Mouse (Mus musculus): ENCODE results near the gene Dscam. TPM values are rescaled to one million over a fixed set of nuclear protein-coding genes. Genes with fewer than 3 reads are reported as not detected.

Gene Dscam
- polyA plus RNA-seq, 1 experiment from 2014 or later: 0.13 TPM

DNA sequence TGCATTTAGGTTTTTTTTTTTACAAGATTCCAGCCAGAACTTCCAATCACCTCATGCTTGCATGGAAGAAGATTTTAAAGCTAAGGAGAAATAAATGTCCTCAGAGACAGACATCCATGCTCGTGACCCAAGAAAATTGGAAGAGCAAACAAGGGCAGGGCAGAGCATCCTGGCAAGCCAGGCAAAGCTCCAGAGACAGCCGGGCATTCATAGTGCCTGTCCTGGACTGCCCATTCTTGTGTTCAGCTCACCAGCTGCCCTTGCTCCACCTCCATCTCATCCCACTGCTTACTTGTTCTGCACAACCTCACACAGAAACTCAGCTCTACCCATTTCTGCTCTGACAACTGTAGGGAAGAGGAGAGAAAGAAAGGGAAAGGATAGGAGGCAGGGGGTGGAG lies 534.6 kb downstream of the Dscam start:
- H3K9ac ChIP-seq: no peak overlapping the region
- no peaks in the 10 kb centered on the region for H3K36me3 ChIP-seq
- H3K9me3 ChIP-seq: no peaks in the 10 kb centered on the region
- ATAC-seq (ENCODE audit: low FRiP score, low read depth): no peak
- H3K4me1 ChIP-seq: peaks cover 4% of the 10 kb centered on the region; the same call in 1 of the 2 replicates
- H3K27ac ChIP-seq: no peak overlapping the region
- no peak overlapping the region for H3K4me3 ChIP-seq
- no peaks in the 10 kb centered on the region for H3K27me3 ChIP-seq
- no peak overlapping the region for H3K4me2 ChIP-seq (replicated peaks)
- WGBS: 74% methylated on average over 2 of the region's 2 CpGs

DNA sequence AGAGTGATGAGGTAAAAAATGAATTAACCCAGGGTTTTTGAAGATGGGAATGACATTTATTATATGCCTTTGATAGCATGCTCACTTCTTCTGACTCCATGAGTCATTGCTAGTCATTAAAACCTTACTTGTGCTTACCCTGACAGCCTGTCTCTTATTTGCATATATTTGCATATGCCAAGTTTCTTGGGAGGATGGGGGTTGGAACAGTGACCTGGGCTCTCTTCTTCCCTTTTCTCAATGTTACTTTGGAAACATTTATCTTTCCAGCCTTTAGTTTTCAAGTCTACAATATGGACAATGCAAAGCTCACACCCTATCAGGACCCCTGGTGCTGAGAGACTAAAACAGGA lies 535.8 kb downstream of the Dscam start:
- ATAC-seq (ENCODE audit: low FRiP score, low read depth): no peak
- H3K4me3 ChIP-seq: no peak overlapping the region
- no peaks in the 10 kb centered on the region for H3K36me3 ChIP-seq
- H3K4me1 ChIP-seq: peaks cover 14% of the 10 kb centered on the region
- H3K27me3 ChIP-seq: no peaks in the 10 kb centered on the region
- no peak overlapping the region for H3K27ac ChIP-seq
- no peaks in the 10 kb centered on the region for H3K9me3 ChIP-seq
- no peak overlapping the region for H3K4me2 ChIP-seq (replicated peaks)
- H3K9ac ChIP-seq: no peak overlapping the region

DNA sequence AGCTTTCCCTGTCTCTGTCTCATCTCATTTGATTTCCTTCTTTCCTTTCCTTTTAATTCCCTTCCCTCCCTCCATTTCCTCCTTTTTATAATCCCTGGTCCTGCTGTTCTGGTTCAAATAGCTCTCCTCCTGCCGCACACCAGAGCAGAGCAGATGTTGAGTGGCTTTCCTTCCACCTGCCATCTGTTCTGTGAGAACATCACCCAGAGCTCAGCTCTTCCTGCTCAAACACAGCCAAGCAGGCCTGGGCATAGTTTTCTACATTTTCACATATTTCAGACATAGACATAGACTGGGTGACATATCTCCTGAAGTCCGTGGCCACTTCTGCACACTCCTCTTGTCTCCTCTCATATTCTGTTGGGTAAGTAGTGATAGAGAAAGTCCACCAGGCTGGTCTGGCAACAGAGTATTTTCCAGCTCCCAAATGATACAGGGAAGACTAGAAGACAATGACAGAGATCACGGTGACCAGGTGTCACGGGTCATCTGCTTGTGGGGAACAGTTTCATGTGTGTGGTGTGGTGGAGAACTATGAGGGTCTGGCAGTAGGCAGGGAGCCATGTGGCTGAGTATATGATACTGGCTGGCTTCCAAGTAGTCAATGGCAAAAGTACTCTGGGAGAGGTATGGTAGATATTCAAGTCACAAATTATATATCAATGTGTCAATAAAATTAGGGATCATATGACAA lies 536.3 kb downstream of the Dscam start:
- no peaks in the 10 kb centered on the region for H3K36me3 ChIP-seq
- WGBS: 67% methylated on average over 4 of the region's 4 CpGs
- peaks cover 16% of the 10 kb centered on the region for H3K4me1 ChIP-seq
- no peaks in the 10 kb centered on the region for H3K9me3 ChIP-seq
- H3K27me3 ChIP-seq: no peaks in the 10 kb centered on the region
- H3K4me2 ChIP-seq (replicated peaks): no peak overlapping the region
- no peak overlapping the region for H3K9ac ChIP-seq
- H3K4me3 ChIP-seq: no peak overlapping the region
- H3K27ac ChIP-seq: no peak overlapping the region
- ATAC-seq (ENCODE audit: low FRiP score, low read depth): no peak

DNA sequence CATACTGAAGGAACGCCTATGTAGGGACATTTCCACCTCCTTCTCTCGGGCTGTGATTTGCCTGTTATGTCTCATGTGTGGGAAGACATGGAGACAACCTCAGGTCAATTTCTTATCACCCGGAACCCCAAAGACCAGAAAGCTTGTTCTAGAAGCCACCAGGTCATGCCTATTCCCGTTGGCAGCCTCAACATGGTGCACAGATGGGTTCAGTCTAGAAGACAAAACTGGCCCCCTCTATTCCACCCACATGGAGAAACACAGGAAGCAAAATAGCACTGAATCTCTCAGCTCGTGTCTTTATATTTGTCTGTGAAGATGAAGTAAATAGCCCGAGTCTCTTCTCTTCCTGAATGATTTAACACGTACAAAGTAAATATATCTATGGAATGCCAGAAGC lies 540.3 kb downstream of the Dscam start:
- 58% methylated on average over 7 of the region's 7 CpGs for WGBS
- Histone ChIP-seq H3K9ac (no peak overlapping the region), H3K9me3 (no peaks in the 10 kb centered on the region), H3K4me2 (replicated peaks) (no peak overlapping the region), H3K27ac (no peak overlapping the region), H3K4me3 (no peak overlapping the region), H3K4me1 (peaks cover 16% of the 10 kb centered on the region), H3K36me3 (no peaks in the 10 kb centered on the region), H3K27me3 (no peaks in the 10 kb centered on the region)
- ATAC-seq (ENCODE audit: low FRiP score, low read depth): no peak

DNA sequence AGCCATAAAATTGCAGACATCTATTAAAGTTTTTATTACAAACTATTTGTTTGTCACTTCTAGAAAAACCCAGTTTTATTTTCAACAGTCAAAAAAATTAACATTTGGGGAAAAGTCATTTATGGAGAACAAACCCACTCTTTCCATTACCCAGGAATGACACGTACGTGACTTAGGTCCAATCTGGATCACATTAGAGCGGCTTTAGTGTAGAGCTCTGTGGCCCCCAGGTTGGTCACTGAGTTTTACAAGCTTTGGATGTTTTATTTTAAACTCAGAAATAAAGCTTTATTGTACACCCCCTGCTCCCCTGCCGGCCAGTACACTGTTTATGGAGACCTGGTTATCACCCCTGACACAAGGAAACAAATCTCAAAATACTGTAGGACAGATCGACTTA lies 540.9 kb downstream of the Dscam start:
- no peaks in the 10 kb centered on the region for H3K36me3 ChIP-seq
- no peak overlapping the region for H3K27ac ChIP-seq
- no peak overlapping the region for H3K9ac ChIP-seq
- no peaks in the 10 kb centered on the region for H3K9me3 ChIP-seq
- no peaks in the 10 kb centered on the region for H3K27me3 ChIP-seq
- no peak; the same call in 1 of the 2 replicates for ATAC-seq (ENCODE audit: low FRiP score, low read depth)
- no peak overlapping the region for H3K4me3 ChIP-seq
- H3K4me2 ChIP-seq (replicated peaks): no peak overlapping the region
- H3K4me1 ChIP-seq: peaks cover 16% of the 10 kb centered on the region
- 27% methylated on average over 5 of the region's 5 CpGs for WGBS

DNA sequence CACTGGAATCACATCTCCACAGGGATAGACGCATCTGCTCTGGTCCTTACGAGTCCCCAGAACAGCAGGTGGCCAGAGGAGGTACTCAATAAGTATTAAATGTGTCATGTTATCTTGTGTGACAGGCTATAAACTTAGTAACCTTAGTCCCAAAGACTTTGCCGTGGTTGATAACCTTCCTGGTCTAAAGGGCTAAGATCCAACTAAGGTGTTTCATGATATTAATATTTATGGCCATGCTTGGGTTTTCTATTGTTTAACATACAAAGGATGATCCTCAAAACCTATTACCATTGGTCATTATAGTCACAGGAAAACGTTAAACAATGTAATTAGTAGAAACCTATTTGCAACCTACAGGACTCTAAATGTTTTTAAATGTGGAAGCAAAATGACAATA lies 545.1 kb downstream of the Dscam start:
- Histone ChIP-seq H3K36me3 (no peaks in the 10 kb centered on the region), H3K4me2 (replicated peaks) (no peak overlapping the region), H3K9me3 (no peaks in the 10 kb centered on the region), H3K4me1 (peaks cover 8% of the 10 kb centered on the region; the same call in 1 of the 2 replicates), H3K9ac (no peak overlapping the region), H3K27ac (no peak overlapping the region), H3K4me3 (no peak overlapping the region), H3K27me3 (no peaks in the 10 kb centered on the region)
- no peak for ATAC-seq (ENCODE audit: low FRiP score, low read depth)
- 53% methylated on average over 4 of the region's 4 CpGs for WGBS

DNA sequence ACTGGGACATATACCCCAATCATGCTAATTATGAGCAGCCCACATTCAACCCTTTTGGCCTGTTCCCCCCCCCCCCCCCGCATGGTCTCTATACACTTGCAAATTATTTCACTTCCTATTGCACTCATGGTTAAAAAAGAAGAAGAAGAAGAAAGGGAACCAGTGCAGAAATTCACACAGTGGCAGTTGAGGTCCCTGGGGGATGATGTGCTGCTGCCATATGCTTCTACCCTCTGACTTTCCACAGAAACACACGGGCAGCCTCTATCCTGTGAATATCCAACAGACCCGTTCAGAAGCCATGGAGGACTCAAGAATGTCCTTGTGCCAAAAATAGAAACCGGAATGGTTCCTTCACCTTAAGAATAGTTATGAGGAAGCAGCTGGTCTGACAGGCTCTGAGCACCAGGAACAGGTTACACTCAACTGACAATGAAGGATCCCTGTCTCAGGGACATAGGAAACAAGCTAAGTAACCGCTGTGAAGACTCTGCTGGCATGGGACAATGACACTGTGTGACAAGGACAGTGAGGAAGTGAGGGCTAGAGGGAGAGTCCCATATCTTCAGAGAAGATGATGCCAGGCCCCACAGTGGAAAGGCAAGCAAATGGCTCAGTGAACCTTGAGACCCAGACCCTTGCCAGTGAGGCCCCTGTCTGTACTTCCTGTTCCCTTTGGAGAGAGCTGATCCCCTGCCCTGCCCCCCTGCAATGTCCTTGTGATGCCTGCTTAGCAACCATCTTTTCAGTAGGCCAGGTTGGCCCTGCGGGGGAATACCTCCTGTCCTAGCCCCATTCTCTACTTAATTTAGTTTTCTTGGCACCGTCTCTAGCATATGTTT lies 545.8 kb downstream of the Dscam start:
- WGBS: 74% methylated on average over 7 of the region's 7 CpGs
- H3K9me3 ChIP-seq: no peaks in the 10 kb centered on the region
- H3K9ac ChIP-seq: no peak overlapping the region
- H3K27ac ChIP-seq: no peak overlapping the region
- no peaks in the 10 kb centered on the region for H3K36me3 ChIP-seq
- H3K4me1 ChIP-seq: peaks cover 3% of the 10 kb centered on the region; the same call in 1 of the 2 replicates
- no peaks in the 10 kb centered on the region for H3K27me3 ChIP-seq
- no peak overlapping the region for H3K4me3 ChIP-seq
- no peak for ATAC-seq (ENCODE audit: low FRiP score, low read depth)
- no peak overlapping the region for H3K4me2 ChIP-seq (replicated peaks)

DNA sequence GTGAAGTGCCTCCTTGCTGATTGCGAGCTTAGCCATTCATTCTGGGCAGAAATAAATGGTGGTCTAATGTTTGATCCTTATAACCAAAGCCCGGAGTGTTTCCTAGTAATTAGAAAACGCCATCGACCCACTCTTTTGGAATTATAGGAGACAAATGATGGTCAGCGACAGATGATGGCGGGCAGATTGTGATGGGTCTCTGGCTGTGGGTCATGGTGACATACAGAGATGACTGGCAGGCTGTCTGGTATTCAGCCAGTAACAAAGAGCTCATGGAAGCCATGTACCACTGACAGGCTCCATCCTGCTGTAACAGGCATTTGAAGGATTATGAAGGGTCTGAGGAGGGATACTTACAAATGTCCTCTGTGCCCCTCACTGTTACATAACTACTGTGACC lies 549.7 kb downstream of the Dscam start:
- WGBS: 90% methylated on average over 6 of the region's 6 CpGs
- Histone ChIP-seq H3K36me3 (no peaks in the 10 kb centered on the region), H3K4me2 (replicated peaks) (no peak overlapping the region), H3K9ac (no peak overlapping the region), H3K27me3 (no peaks in the 10 kb centered on the region), H3K9me3 (no peaks in the 10 kb centered on the region), H3K27ac (no peak overlapping the region), H3K4me3 (no peak overlapping the region), H3K4me1 (peaks cover 10% of the 10 kb centered on the region)
- no peak for ATAC-seq (ENCODE audit: low FRiP score, low read depth)

DNA sequence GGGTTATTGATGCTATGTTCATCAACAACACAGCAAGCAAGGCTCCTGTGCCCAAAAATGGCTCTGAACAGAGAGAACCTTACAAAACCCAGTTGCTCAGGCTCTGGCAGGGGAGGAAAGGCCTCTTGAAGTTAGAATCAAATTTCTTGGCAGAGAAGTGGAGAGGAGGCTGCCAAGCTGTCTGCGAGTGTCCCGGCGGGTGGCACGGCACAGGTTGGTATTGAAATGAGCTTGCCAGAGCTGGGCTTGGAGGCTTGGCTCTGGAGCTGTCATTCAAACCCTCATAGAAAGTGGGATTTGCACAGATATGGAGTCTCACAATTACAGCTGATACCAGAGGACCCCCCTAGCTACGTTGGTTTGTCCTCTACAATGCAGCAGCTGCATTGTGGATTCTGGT lies 550.1 kb downstream of the Dscam start:
- no peaks in the 10 kb centered on the region for H3K27me3 ChIP-seq
- no peak overlapping the region for H3K27ac ChIP-seq
- H3K4me2 ChIP-seq (replicated peaks): no peak overlapping the region
- H3K9me3 ChIP-seq: no peaks in the 10 kb centered on the region
- ATAC-seq (ENCODE audit: low FRiP score, low read depth): no peak
- H3K4me1 ChIP-seq: peaks cover 10% of the 10 kb centered on the region
- no peak overlapping the region for H3K4me3 ChIP-seq
- H3K9ac ChIP-seq: no peak overlapping the region
- WGBS: 77% methylated on average over 5 of the region's 5 CpGs
- no peaks in the 10 kb centered on the region for H3K36me3 ChIP-seq

DNA sequence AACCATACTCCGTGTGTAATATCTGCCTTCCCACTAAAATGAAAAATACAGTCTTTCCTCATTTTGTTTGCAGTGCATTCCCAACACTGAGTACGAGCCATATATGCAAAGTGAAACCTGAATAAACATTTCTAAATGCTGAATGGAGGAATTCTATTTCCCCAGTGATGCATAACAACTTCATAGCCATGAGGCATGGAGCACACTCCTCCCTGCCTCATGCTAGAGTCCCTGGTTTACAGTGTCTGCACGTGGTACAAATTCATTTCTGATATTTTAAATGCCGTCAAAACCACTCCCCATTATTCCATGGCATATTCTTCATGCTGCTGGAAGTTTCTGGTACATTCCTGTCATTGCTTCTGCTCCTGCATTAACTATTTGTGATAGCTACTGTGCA lies 552.8 kb downstream of the Dscam start:
- Histone ChIP-seq H3K4me1 (peaks cover 10% of the 10 kb centered on the region), H3K27me3 (no peaks in the 10 kb centered on the region), H3K9me3 (no peaks in the 10 kb centered on the region), H3K4me3 (no peak overlapping the region), H3K4me2 (replicated peaks) (no peak overlapping the region), H3K36me3 (no peaks in the 10 kb centered on the region), H3K27ac (no peak overlapping the region), H3K9ac (no peak overlapping the region)
- WGBS: 45% methylated on average over 4 of the region's 4 CpGs
- no peak for ATAC-seq (ENCODE audit: low FRiP score, low read depth)

DNA sequence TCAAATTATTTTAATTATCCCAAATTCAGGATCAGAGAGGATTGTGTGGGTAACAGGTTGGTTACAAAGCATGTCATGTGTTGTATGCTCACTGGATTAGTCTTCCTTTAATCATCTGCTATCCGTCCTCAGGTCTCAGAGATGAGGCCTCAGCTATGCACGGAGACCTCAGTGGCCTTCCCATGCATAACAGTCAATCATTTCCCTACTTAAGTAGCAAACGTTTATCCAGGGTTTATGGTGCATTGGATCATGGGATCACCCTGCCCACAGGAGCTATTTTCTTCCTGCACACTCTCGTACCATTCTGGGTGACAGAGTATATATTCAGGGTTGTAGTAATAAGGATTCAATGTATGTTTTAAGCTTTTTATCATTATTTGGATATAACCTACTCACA lies 557.3 kb downstream of the Dscam start:
- Histone ChIP-seq H3K9ac (no peak overlapping the region), H3K9me3 (no peaks in the 10 kb centered on the region), H3K36me3 (no peaks in the 10 kb centered on the region), H3K4me3 (no peak overlapping the region), H3K27ac (no peak overlapping the region), H3K4me1 (peaks cover 10% of the 10 kb centered on the region), H3K4me2 (replicated peaks) (no peak overlapping the region), H3K27me3 (no peaks in the 10 kb centered on the region)
- no peak for ATAC-seq (ENCODE audit: low FRiP score, low read depth)
- WGBS: 69% methylated on average over 4 of the region's 4 CpGs

DNA sequence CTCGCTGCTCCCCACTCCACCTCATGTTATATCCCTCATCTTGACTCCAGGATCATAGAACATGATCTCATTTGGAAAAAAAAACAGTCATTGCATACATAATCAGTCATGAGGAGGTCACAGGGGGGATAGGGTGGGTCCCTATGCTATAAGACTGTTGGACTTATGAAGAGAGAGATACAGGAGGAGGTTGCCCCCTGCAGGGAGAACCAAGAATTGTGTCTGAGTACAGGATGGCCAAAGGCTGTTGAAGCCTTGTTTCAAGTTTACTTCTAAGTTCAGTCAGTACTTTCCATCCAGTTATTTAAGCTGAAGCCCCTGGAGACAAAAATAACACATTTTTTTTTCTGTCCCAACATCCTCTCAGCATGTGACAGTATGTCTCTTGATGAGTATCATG lies 559.7 kb downstream of the Dscam start:
- H3K27me3 ChIP-seq: no peaks in the 10 kb centered on the region
- no peak overlapping the region for H3K9ac ChIP-seq
- no peak for ATAC-seq (ENCODE audit: low FRiP score, low read depth)
- H3K9me3 ChIP-seq: no peaks in the 10 kb centered on the region
- H3K4me1 ChIP-seq: no peaks in the 10 kb centered on the region
- no peak overlapping the region for H3K4me3 ChIP-seq
- H3K36me3 ChIP-seq: no peaks in the 10 kb centered on the region
- H3K27ac ChIP-seq: no peak overlapping the region
- no peak overlapping the region for H3K4me2 ChIP-seq (replicated peaks)
- 90% methylated on average over 1 of the region's 1 CpGs for WGBS

DNA sequence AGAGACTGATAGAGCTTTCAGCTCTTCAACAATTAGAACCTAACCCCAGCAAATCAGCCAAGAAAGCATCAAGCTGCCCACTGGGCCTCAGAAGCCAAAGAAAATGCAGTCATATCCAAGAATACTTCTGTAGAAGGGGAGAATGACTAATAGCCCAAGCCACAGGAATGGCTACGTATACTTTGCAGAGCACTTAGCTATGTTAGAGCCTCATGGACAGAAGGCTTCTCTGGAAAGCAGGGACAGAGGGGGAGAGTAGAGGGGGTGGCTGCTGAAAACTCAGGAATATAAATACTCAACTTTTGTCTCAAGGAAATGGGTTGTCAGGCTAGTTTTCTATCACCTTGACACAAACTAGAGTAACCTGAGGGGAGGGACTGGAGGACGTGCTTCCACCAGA lies 568.3 kb downstream of the Dscam start:
- no peak overlapping the region for H3K4me2 ChIP-seq (replicated peaks)
- no peaks in the 10 kb centered on the region for H3K4me1 ChIP-seq
- H3K27ac ChIP-seq: no peak overlapping the region
- no peaks in the 10 kb centered on the region for H3K9me3 ChIP-seq
- H3K9ac ChIP-seq: no peak overlapping the region
- no peak overlapping the region for H3K4me3 ChIP-seq
- WGBS: 54% methylated on average over 2 of the region's 2 CpGs
- no peaks in the 10 kb centered on the region for H3K36me3 ChIP-seq
- H3K27me3 ChIP-seq: no peaks in the 10 kb centered on the region
- ATAC-seq (ENCODE audit: low FRiP score, low read depth): no peak
